Mouse (Mus musculus): ENCODE data around the gene Furin. TPM values are rescaled to one million over a fixed set of nuclear protein-coding genes. Genes with fewer than 3 reads are reported as not detected.

Gene Furin
- 4.0 and 4.7 TPM in 2 replicates for polyA plus RNA-seq (2015; fragmentation: Nextera tagmentation; extraction: Ambion mirVana)

DNA sequence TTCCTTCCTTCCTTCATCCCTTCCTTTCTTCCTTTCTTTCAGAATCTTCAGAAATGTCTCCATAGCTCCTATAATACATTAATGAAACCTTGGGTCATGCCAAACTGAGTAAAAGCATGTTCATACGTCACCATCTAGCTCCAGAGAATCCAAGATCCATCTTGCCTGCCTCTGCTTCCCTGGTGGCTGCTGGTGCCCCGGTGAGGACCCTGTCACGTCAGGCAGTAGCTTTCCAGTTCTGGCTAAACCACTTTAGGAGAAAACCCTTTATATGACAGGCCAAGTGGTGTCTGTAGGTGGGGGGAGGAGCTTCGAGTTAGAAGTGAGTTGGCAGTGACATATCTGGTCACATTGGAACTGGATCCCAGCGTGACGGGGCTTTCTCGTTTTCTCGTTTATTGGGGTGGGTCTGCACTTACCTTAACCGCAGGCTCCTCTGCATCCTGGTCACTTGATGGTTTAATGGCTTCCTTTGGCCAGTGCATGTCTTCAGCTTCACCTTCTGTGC lies at the start of gene Furin:
TSS of gene Furin (minus strand) at position 249 of the 508 bp plus-strand sequence.
- Histone ChIP-seq H3K9me3 (no peaks in the 10 kb centered on the region), H3K4me2 (no peak within 1 kb of the TSS), H3K4me1 (replicated peaks) (peaks cover 16% of the 10 kb centered on the region), H3K27ac (no peak within 1 kb of the TSS), H3K4me3 (no peak within 1 kb of the TSS), H3K36me3 (no peaks in the 10 kb centered on the region), H3K27me3 (peaks cover 26% of the 10 kb centered on the region), H3K9ac (no peak within 1 kb of the TSS)
- WGBS, result 79% methylated on average over 9 of the region's 9 CpGs
- ATAC-seq (ENCODE audit: low FRiP score), result no peak

DNA sequence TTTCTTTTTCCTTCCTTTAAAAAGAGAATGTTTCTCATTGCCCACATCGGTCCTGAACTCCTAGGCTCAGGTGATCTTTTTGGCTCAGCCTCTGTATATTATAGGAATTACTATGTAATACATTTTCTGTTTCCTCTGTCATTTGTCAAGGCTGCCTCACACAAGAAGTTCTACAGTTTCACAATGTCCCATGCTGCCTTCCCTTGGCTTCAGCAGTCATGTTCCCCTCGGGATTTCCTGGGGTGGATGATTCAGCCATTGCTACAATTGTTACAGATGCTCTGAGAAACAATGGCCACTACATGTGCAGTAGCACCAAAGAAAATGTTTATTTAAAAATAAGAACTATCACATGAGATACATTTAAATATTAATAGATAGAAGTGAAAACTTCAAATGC lies 49.5 kb upstream of the Furin start:
- Histone ChIP-seq H3K4me1 (replicated peaks) (no peaks in the 10 kb centered on the region), H3K9ac (no peak overlapping the region), H3K4me3 (no peak overlapping the region), H3K27me3 (no peaks in the 10 kb centered on the region), H3K9me3 (no peaks in the 10 kb centered on the region), H3K36me3 (peaks cover 33% of the 10 kb centered on the region), H3K4me2 (no peak overlapping the region), H3K27ac (no peak overlapping the region)
- WGBS, result 95% methylated on average over 2 of the region's 2 CpGs
- ATAC-seq (ENCODE audit: low FRiP score), result no peak

DNA sequence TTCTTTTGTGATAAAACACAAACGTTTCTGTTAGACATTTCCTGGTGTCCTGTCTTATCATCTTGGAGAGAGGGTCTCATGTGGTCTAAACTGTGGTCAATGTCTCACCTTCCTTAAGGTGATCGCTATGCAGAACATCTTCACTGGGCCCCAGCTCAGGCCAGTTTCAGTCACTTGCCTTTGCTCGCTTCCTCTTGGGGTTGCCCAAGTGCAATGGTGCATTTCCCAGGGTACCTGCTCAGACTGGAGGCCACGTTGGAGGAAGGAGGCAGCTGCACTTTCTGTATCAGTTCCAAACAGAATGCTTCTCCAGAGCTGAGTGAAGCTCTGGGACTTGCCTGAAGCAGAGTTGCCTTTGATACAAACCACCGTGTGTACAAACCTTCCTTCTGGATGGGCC lies 48.8 kb upstream of the Furin start:
- WGBS, result 93% methylated on average over 5 of the region's 5 CpGs
- Histone ChIP-seq H3K27me3 (no peaks in the 10 kb centered on the region), H3K4me2 (no peak overlapping the region), H3K4me3 (no peak overlapping the region), H3K27ac (no peak overlapping the region), H3K9ac (no peak overlapping the region), H3K4me1 (replicated peaks) (no peaks in the 10 kb centered on the region), H3K36me3 (peaks cover 29% of the 10 kb centered on the region), H3K9me3 (no peaks in the 10 kb centered on the region)
- no peak for ATAC-seq (ENCODE audit: low FRiP score)

DNA sequence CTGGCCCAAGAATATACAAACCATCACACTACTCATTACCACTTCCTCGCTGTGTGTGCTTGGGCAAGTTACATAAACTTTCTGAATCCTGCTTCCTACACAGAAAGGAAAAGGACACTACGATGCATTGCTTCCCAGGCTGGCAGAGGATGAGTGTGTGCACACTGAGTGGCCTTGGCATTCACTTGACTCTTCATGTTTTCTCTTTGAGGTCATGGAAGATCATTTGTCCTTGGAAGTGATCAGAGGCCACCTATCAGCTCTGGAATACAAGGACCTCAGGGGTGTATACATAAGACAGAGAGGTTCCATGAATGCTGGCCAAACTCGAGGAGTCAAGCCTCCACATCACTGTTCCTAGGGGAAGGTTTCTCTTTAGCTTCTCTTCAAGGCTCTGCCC lies 47.9 kb upstream of the Furin start:
- no peak overlapping the region for H3K9ac ChIP-seq
- WGBS, result 87% methylated on average over 3 of the region's 3 CpGs

DNA sequence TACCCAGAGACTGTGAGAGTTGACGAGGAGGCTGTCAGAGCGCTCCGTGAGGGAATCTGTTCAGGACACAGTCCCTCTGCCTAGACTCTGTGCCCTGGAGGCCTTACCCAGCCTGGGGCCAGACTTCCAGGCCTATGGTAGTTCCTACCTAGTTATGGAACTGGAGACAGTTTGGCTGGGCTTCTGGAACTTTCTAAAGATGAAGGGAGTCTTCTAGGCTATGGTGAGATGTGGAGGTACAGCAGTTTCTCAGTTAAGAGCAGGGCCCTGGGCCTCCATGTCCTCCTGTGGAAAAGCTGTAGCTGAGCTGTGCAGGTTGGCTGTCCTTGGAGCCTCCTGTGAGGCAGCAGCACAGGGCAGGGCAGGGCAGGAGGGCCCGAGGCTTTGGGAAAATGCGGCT lies 47.0 kb upstream of the Furin start:
- WGBS, result 87% methylated on average over 5 of the region's 5 CpGs
- Histone ChIP-seq H3K4me2 (no peak overlapping the region), H3K9ac (no peak overlapping the region), H3K27me3 (no peaks in the 10 kb centered on the region), H3K27ac (no peak overlapping the region), H3K4me3 (no peak overlapping the region), H3K9me3 (no peaks in the 10 kb centered on the region), H3K4me1 (replicated peaks) (no peaks in the 10 kb centered on the region), H3K36me3 (peaks cover 29% of the 10 kb centered on the region)
- no peak for ATAC-seq (ENCODE audit: low FRiP score)

More for the DNA sequence above, 47.9 kb upstream of the Furin start:
- no peak for ATAC-seq (ENCODE audit: low FRiP score)
- Histone ChIP-seq H3K4me1 (replicated peaks) (no peaks in the 10 kb centered on the region), H3K4me3 (no peak overlapping the region), H3K27me3 (no peaks in the 10 kb centered on the region), H3K9me3 (no peaks in the 10 kb centered on the region), H3K36me3 (peaks cover 29% of the 10 kb centered on the region), H3K4me2 (no peak overlapping the region), H3K27ac (no peak overlapping the region)

DNA sequence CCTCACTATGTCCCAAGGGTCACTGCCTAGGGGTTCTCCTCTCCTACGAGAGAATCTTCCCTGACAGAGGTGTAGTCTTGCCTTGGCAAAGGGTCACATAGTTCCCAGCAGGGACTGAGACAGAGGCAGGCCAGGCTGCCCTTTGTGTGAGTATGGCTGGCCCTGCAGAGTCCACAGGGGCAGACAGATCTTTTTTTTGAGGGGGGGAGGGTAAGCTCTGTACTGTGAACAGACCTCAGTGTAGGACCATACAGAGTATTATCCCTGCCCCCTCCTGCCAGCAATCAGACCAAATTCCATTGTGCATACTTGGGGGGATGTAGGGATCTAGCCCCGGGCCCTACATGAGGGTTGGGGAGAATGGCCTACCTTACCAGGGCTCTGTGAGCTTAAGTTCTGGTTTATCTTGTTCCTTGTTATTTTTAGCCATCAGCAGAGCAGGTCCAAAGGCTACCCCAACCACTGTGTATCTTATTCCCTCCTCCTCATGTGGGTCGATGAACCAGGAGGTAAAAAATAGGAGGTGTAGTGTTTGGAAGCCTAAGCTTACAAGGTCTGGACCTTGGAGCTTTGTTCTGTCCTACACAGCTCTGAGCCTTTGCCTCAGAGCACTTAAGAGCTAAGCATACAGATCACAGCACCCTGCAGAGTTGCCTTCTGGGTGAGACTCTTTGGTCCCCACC lies 46.5 kb upstream of the Furin start:
- no peak overlapping the region for H3K9ac ChIP-seq

DNA sequence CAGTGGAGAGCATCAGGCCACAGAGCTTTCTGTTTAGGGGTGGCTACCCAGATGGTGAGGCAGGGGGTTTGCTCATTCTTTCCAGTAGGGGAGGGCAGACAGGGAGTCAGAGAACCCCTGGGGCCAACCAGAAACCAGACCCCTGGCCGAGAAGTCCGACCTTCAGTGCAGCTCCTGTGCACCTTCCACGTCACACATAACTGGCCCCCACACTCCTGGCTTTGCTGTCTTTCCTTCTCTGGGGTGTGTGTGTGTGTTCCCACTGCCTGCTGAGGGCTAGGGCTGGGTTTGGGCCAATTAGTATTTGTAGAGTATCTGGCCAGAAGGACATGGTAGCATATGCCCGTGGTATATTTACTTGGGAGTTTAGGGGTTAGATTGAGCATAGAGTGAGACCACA lies 45.1 kb upstream of the Furin start:
- Histone ChIP-seq H3K27ac (no peak overlapping the region), H3K27me3 (no peaks in the 10 kb centered on the region), H3K9ac (no peak overlapping the region), H3K9me3 (no peaks in the 10 kb centered on the region), H3K36me3 (peaks cover 22% of the 10 kb centered on the region), H3K4me2 (no peak overlapping the region), H3K4me3 (no peak overlapping the region), H3K4me1 (replicated peaks) (no peaks in the 10 kb centered on the region)
- no peak for ATAC-seq (ENCODE audit: low FRiP score)
- WGBS, result 77% methylated on average over 4 of the region's 4 CpGs

More for the DNA sequence above, 46.5 kb upstream of the Furin start:
- no peaks in the 10 kb centered on the region for H3K4me1 ChIP-seq (replicated peaks)
- H3K27me3 ChIP-seq, result no peaks in the 10 kb centered on the region
- no peak overlapping the region for H3K4me2 ChIP-seq
- H3K27ac ChIP-seq, result no peak overlapping the region
- H3K4me3 ChIP-seq, result no peak overlapping the region
- no peaks in the 10 kb centered on the region for H3K9me3 ChIP-seq
- ATAC-seq (ENCODE audit: low FRiP score), result no peak
- H3K36me3 ChIP-seq, result peaks cover 25% of the 10 kb centered on the region
- WGBS, result 83% methylated on average over 3 of the region's 3 CpGs

DNA sequence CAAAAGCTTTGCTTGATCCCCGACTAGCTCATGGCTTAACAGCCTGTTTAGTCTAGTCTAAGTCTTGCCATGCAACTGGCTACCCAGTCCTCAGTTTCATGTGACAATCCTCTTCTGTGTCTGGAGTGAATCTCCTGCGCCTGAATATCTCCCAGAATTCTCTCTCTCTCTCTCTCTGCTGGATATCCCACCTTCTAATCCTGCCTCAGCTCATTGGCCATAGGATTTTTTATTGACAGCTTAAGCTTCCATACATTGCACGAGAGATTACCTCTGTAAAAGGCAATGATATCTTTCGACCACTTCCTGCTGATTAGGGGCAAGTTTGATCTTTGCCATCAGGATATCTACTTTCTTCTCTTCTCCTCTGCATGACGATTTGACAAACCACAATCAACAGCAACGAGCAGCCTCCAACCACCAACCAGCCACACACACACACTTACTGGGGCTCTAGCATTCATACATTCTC lies 44.4 kb upstream of the Furin start:
- H3K4me3 ChIP-seq, result no peak overlapping the region
- no peaks in the 10 kb centered on the region for H3K9me3 ChIP-seq
- H3K4me2 ChIP-seq, result no peak overlapping the region
- peaks cover 22% of the 10 kb centered on the region for H3K36me3 ChIP-seq
- no peaks in the 10 kb centered on the region for H3K27me3 ChIP-seq
- 90% methylated on average over 6 of the region's 6 CpGs for WGBS
- no peak for ATAC-seq (ENCODE audit: low FRiP score)
- peaks cover 4% of the 10 kb centered on the region; the same call in 1 of the 2 replicates for H3K4me1 ChIP-seq (replicated peaks)
- H3K27ac ChIP-seq, result no peak overlapping the region
- H3K9ac ChIP-seq, result no peak overlapping the region

DNA sequence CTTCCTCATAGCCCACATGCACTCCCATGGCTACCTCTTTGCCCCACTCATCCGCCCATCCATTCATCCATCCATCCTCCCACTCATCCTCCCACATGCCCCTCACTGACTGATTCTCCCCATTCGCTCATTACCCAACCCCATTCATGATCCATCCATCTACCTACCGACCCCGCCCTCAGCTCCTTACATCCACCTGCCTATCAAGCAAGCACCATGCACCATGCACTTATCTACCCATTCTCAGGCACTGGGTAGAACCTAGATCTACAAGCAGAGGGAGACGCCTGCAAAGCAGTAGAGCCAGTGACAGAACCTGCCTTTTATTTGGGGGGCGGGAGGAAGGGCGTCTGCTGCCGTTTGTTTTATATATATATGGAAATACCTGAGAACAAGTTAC lies 42.1 kb upstream of the Furin start:
- Histone ChIP-seq H3K4me2 (no peak overlapping the region), H3K27ac (no peak overlapping the region), H3K9ac (no peak overlapping the region), H3K4me3 (no peak overlapping the region), H3K36me3 (peaks cover 4% of the 10 kb centered on the region; the same call in 1 of the 2 replicates), H3K9me3 (no peaks in the 10 kb centered on the region), H3K4me1 (replicated peaks) (peaks cover 4% of the 10 kb centered on the region), H3K27me3 (no peaks in the 10 kb centered on the region)
- WGBS, result 93% methylated on average over 8 of the region's 8 CpGs
- ATAC-seq (ENCODE audit: low FRiP score), result no peak

DNA sequence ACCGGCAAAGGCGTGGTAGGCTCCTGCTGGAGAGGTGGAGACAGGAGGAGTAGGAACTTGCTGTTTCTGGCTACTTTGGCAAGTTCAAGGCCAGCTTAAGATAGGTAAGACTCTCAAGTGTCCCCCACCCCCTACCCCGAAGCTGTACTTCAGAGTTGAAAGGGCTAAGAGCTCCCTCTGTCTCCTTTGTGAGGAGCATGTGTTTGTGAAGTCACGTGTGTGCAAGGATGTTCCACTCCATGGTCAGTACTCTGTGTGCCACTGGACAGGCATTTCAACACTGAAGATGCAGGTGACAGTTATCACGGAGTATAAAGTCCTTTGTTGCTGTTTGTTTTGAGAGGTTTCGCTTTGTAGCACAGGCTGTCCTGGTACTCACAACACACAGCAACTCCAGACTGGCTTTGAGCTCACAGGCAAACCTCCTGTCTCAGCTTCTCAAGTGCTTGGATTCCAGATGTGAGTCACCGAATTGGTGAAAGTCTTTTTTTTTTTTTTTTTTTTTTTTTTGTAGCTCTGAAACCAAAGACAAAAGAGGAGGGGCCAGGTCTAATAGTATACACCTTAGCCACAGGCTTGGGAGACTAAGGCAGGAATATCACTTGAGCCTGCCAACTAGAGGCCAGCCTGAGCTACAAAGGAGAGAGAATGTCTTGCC lies 41.1 kb upstream of the Furin start:
- 83% methylated on average over 7 of the region's 7 CpGs for WGBS
- Histone ChIP-seq H3K4me1 (replicated peaks) (peaks cover 4% of the 10 kb centered on the region), H3K4me2 (no peak overlapping the region), H3K9ac (no peak overlapping the region), H3K27me3 (no peaks in the 10 kb centered on the region), H3K9me3 (no peaks in the 10 kb centered on the region), H3K36me3 (no peaks in the 10 kb centered on the region), H3K4me3 (no peak overlapping the region), H3K27ac (no peak overlapping the region)
- no peak for ATAC-seq (ENCODE audit: low FRiP score)

DNA sequence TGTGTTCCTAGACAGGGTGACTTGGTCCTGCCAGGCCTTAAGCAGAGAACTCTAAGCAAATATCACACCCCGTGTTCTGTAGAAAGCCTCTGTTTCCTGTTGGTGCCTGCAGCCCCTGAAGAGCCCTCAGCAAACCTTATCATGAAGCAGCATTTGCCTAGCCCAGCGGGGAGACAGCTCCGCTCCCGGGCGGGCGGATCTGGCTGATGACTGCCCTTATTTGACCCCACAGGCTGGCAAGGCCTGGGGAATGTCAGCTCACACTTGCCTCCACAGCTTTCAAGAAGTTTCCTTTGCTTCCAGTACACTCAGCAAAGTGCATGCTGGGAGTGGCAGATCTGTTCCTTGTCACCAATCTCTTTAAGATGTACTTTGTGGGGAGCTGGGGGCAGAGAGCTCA lies 40.3 kb upstream of the Furin start:
- Histone ChIP-seq H3K27ac (no peak overlapping the region), H3K4me2 (no peak overlapping the region), H3K4me3 (no peak overlapping the region), H3K9ac (no peak overlapping the region), H3K9me3 (no peaks in the 10 kb centered on the region), H3K27me3 (0 out of 2 replicates have a peak, but pooled peaks cover 3% of the 10 kb centered on the region), H3K36me3 (no peaks in the 10 kb centered on the region), H3K4me1 (replicated peaks) (peaks cover 4% of the 10 kb centered on the region)
- 57% methylated on average over 6 of the region's 6 CpGs for WGBS
- no peak for ATAC-seq (ENCODE audit: low FRiP score)

DNA sequence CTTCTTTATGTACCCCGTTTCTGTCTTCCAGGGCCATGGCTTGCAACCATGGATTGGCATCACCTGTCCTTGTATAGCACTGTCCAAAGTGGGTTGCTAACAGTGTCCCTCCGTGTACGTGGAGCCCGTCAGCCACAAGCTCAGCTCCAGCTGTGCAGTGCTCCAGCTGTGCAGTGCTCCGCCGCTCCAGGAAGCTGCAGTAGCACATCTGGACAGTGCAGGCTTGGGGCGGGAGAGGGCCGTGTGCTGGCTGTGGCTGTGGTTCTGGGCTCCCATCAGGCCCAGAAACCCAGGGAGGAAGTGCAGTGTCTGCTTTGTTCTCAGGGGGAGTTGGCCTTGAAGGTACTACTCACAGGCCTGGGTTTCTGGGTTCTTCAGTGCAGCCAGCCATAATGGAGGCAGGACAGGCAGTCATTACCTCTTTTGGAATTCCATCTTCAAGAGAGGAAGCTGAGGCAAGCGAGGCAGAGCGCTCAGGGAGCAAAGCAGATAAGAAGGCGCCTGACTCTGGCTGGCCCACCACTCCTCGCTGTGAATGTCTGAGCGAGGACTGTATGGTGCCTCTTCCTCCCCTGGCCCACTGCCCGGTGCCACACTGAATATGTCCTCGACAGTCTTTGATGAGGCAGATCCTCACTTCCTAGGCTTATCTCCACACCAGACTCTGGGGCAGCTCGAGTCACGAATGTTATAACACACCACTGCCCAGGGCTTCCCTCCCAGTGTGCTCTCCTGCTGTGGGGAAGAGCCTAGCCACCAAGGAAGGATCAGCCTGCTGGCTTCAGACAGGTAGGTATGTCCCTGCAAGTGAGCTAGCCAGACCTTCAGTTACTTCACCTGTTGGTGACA lies 39.4 kb upstream of the Furin start:
- H3K9ac ChIP-seq, result no peak overlapping the region
- H3K27me3 ChIP-seq, result 0 out of 2 replicates have a peak, but pooled peaks cover 3% of the 10 kb centered on the region
- H3K4me1 ChIP-seq (replicated peaks), result peaks cover 4% of the 10 kb centered on the region
- H3K9me3 ChIP-seq, result no peaks in the 10 kb centered on the region
- no peak overlapping the region for H3K27ac ChIP-seq
- ATAC-seq (ENCODE audit: low FRiP score), result no peak
- H3K4me2 ChIP-seq, result no peak overlapping the region
- no peaks in the 10 kb centered on the region for H3K36me3 ChIP-seq
- WGBS, result 78% methylated on average over 17 of the region's 17 CpGs
- no peak overlapping the region for H3K4me3 ChIP-seq

Measured in hindbrain, embryonic 13.5 days (tissue).